Mouse (Mus musculus) adrenal gland, postnatal 25 days (tissue): ENCODE measurements around the gene Susd5. TPM values are rescaled to one million over a fixed set of nuclear protein-coding genes. Genes with fewer than 3 reads are reported as not detected.

Experiments
- DNase-seq: peaks from one replicate; pipeline ENCODE4 v3.0.0; 2021; ENCODE audit warnings: mixed read lengths
- long read RNA-seq: library from polyadenylated mRNA; stranded (forward); transcript quantifications from one replicate; pipeline ENCODE4 v2.0.0, GENCODE M21; 2021
- total RNA-seq: library from RNA; stranded (reverse); gene quantifications from 2 replicates; pipeline ENCODE4 v1.2.3, GENCODE M21; 2021

The Susd5 gene
- 0.12 TPM in 1 of 2 replicates, not detected in the other for total RNA-seq
- long read RNA-seq, full-length matches to known transcripts: 1 of 2 reads
- long read RNA-seq, partial matches to known transcripts: 0 of 2 reads
- long read RNA-seq, other reads (novel, unspliced or antisense): 1 of 2 reads

DNA sequence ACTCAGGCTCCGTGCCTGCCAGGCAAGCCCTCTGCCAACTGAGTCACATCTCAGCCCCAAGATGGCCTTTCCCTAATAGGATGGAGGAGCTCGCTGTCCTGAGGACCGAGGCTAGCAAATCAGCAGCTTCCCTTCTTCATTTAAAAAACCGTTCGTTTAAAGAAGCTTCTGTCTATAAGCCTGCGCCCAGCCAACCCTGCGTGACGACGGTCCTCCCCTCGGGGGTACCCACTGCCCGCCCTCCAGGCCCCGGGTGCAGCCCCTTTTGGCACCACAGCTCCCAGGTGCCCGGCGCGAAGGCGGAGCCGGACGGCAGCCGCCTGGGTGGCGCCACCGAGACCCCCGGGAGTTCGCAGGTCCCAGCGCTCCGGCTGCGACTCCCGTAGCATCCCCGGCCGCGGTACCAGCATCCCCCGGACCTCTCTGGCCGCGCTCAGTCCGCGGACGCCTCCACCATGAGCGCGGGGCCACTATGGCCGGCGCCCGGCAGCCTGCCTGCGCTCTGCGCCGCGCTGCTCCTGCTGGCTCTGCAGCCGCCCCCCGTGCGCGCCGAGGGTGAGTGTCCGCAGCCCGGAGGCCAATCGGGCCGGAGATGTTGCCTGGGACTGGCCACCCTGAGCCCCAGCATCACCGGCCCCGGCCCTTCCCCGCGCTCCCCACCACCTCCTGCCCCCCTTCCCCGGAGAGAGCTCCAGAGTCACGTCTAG is at the start of gene Susd5:
Gene Susd5, plus strand, starts transcription at position 51 of the 707 bp plus-strand sequence.
- no peak for DNase-seq

DNA sequence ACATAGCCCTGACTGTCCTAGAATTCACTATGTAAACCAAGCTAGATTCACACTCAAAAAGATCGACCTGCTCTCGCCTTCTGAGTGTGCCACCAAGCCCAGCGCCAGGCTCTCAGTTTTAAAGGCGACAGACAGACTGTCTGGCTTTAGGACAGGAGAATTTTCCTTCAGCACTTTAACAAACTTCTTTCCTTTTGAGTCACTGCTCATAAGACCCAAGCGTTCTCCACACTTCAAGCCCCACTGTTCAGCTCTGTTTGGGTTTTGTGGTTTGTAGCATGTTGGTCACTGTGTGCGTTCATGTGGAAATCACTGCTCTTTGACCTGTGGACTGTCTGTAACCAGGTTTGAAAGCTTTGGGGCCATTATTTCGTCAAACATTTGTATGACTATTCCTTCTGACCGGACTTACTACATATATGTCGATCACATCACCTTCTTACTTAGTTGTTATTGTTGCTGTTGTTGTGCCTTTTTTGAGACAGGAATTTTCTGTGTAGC is 49.0 kb upstream of the Susd5 start:
- DNase-seq: no peak

DNA sequence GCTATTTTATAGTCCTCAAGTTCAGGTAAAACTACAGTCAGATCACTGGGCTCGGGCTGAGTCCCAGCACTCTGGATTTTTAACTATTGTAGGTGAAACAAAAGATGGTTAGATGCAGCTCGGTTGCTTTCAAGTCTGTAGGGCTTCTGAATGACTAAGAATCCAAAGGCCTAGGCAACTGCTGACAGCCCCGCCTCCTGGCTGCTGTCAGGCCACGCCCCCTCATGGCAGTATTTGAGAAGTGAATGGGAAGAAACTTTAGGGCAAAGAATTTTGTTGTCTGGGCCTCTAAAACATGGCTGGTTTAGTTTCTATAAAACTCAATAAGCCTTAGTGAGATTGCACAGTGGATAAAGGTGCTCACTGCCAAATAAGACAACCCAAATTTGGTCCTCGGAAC is 47.4 kb upstream of the Susd5 start:
- no peak for DNase-seq

DNA sequence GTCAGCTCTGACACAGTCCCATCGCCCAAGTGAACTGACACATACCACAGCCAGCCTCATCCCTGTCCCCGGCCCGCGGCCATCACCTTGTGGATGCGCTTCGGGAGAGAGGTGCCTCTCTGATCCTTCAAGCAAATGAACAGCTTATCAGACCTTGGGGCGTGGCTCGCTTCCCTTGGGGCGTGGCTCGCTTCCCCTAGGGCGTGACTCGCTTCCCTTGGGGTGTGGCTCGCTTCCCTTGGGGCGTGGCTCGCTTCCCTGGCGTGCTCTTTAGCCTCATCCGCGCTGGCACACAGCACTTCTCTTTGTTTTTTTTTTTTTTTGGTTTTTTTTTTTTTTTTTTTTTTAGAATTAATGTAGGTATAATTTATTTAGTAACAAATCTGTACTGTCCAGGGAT is 45.7 kb upstream of the Susd5 start:
- DNase-seq: no peak

DNA sequence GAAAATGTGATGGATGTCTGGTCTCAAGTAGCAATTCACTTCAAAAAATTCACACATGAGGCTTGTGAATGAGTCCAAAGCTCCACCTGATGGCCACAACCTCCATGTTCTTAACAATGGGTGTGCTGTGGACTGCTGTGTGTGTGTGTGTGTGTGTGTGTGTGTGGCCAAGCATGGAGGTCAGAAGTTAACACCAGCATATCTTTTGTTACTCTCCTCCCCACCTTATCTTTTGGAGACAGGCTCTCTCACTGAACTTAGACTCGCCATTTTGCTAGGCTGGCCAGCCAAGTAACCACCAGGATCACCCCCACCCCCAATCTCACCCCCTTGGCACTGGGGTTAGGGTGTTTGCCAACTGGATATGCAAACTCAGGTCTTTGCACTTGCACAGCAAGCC is 42.9 kb upstream of the Susd5 start:
- no peak for DNase-seq

DNA sequence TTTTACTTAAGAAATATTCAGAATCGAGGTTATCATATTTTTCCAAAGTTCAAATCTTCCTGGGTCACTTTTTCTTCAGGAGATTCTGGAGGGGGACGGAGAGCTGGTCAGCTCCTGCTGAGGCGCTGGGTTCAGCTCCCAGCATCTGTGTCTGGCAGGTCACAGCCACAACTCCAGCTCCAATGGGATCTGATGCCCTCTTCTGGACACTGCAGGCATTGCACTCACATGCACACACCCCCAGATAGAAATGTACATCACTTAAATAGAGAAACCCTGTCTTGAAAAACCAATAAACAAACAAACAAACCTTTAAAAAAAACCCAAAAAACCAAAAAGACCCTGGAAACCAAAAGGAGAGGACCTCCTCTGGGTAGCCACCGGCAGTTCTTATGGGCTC is 41.2 kb upstream of the Susd5 start:
- DNase-seq: no peak

DNA sequence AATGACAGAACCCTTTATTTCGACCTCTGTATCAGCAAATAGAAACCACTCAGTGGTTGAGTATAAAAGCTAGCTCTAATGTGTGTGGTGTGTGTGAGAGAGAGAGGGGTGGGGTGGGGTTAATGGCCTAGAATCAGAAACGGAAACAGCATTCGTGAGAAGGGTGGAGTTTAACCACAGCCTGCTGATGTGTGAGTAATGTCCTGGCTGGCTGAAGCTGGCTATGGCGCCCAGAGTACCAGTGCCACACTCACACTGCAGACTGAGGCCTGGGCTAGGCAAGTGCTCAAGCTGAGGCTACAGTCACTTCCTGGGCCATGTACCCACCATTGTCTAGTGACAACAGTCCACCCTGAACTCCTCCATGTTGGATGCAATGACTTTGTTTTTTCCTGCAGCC is 40.5 kb upstream of the Susd5 start:
- DNase-seq: no peak

DNA sequence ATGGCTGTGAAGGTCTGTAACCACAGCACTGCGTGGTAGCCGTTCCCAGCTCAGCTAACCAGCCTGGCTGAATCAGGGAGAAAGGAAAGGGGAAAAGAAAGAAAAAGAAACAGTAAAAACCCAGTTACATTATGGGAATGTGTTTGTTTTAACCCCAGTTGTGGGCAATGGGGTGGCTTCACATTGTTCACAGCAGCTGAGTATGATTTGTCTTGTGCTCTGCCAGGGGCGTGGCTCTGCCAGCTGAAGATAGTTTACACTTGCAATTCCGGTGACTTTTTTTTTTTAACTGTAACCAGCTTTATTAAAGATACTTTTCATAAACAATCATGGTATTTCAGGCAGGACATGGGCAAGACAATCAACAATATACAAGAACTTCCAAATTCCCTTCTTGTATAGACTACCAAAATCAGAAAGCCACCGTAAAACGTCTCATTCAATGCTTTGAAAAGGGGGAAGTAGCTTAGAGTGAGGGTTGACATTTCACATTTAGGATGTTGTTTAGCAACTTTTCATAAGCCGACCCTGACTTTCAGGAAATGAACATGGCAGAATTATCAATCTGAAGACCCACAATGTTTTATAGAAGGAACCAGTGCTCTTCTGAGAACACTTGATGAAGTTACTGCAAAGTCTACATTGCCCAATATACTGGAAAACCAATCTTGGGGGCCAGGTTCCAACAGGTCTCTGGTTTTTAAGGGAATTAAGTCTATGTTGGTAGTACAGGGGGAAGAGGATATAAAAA is 37.8 kb upstream of the Susd5 start:
- no peak for DNase-seq

DNA sequence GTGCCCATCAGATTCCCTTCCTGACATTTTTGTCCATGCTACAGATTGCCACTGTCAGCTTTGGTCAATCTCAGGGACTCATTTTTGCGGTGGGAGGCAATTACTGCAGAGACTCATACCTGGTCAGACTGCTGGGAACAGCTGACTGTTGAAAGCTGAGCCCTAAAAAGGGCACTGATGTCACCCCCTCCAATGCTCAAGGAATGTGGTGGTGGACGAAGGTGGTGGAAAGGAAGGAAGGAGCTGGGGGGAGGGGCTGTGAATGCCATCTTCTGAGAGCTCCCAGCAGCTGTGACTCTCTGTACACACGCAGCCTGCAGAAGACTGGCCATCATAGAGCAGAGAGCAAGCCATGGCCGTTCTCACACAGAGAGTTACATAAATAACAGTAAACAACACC is 34.8 kb upstream of the Susd5 start:
- no peak for DNase-seq

DNA sequence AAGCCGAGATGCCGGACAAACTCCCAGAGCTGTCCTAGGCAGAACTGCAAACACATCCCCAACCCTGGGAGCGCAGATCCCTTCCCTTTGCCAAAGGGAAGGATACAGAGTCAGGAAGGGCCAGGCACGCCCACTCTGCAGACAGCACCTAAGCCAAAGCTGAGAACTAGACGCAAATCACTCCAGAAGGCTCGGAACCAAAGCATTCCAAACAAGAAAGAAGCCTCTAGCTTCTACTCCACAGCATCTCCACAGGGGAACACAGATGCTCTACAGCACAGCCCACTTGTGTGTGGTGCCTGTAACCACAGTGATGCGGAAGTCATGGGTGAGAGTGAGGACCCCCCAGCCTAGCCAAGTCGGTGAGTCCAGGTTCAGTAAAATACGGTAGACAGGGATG is 31.8 kb upstream of the Susd5 start:
- no peak for DNase-seq

DNA sequence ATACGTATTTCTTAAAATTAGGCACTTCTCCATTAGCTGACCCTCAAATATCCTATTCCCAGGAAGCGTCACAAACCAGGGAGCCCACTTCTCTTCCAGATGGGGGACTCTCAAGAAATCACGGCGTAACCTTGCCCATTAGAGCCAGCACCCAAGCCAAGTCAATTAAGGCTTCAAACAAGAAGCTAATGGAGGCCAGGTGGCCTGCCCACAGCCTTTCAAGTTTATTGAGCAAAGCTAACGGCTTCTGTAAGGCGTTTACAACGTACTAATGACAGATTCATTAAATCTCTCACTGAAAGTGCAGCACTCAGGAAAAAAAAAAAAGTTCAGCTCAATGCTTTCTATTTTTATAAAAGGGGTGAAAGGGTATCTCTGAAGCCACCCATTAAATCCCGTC is 31.1 kb upstream of the Susd5 start:
- no peak for DNase-seq

DNA sequence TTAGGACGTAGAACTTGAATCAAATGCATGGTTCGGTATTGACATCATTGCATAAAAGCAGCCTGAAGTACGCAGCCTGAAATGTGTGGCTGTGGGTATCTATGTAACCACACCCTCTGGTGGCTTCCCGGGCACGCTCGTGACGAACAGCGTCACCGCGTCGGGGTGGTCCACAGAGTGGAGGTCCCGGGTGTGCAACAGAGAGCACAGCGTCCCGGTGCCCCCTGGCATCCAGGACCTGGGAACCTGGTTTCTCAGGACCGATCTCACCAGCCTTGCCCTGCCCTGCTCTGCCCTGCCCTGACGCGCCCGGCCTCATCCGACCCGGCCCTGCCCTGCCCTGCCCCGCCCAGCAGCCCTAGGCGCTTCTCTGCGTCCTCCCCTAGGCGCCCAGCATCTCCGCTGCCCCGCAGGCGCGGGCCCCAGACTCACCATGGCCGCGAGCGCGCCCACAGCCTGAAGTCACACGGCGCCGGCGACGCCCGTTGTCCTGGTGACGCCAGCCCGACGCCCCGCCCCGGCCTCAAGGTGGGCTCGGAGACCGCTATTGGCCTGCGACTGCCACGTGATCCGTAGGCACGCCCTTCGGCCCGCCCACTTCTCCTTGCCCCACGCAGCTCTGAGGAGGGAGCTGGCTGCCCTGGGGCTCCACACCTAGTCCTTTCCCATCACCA is 30.5 kb upstream of the Susd5 start:
- peak; percentile 59 for DNase-seq

DNA sequence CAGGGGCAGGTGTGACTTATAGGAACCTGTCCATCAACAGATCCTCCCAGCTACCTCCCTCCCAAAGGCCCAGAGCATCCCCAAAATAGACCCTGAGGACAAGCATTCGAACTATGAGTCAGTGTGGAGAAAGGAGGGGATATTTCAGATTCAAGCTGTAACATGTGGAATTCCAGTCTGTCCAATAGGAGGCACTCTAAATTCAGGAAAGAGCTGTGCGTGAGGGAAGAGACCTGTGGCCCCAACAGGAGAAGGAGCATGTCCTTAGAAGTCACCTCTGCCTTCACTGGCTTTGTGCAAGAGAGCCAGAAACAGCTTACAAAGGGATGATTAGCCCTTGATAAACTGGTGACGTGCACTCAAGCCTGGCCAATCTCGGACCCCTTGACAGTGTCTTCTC is 16.0 kb upstream of the Susd5 start:
- DNase-seq: no peak

DNA sequence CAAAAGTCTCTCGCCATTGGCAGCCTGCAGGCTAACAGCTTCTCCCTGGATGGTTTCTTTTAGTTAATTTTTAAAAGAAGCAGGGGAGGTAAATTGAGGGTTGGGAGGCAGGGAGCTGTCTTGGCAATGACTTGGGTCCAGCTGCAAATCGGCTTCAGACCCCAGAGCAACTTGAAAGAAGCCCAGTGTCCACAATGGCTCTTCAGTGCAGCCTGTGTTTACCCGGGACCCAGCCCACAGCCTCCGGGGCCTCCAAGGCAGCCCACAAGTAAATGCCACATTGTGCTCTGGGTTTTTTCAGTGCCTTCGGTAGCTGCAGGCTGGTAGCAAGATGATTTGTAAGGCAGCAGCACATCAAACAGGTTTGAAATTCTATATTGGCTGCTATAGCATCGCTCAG is 14.4 kb upstream of the Susd5 start:
- DNase-seq: no peak

DNA sequence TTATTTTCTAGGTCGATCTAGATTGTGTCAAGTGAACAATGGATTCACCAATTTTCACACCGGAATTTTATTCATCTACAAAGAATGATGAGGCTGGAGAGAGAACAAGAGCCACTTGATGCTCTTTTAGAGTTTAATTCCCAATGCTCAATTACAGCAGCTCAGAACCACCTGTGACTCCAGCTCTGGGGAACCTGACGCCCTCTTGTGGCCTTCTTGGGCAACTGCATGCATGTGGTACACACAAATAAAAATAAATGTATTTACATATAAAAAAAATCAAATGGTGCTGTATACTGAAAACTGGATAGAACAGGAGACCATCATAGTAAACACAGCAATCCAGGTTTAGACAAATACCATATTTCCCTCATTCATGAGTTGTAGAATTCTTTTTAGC is 12.5 kb upstream of the Susd5 start:
- no peak for DNase-seq

DNA sequence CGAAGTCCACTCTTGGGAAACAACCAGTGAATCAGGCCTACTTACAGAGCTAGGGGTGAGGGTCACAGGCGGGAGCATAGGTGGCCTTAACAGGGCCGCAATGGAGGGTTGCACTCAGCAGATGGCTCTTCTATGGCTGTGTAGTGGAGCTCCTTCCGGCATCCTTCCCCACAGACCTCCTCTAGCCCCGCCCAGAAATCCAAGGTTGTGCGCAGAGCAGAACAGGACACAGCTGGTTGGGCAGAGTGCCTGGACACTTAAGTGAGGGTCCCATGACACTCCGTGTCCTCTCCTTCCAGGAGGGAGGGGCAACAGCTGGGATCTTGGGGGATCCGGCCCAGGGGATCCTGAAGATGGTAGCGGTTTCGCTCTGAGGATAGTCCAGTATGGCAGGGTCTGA is 10.9 kb upstream of the Susd5 start, which contains the start of gene Fbxl2:
Gene Fbxl2, minus strand, starts transcription at position 164 of the 400 bp plus-strand sequence.
- no peak for DNase-seq

DNA sequence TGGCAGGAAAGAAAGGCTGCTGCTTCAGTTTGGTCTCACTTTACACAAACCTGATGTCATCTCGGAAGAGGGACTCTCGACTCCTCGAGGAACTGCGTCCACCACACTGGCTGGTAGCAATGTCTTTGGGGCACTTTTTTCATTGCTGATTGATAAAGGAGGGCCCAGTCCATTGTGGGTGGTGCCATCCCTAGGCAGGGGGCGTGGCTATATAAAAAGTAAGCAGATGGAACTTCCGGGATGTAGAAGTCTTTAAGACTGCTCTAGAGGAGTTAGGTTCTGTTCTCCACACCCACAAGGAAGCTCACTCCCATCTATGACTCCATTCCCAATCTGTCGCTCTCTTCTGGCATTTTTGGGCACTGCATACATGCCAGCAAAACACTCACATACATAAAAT is 10.3 kb upstream of the Susd5 start:
- no peak for DNase-seq

DNA sequence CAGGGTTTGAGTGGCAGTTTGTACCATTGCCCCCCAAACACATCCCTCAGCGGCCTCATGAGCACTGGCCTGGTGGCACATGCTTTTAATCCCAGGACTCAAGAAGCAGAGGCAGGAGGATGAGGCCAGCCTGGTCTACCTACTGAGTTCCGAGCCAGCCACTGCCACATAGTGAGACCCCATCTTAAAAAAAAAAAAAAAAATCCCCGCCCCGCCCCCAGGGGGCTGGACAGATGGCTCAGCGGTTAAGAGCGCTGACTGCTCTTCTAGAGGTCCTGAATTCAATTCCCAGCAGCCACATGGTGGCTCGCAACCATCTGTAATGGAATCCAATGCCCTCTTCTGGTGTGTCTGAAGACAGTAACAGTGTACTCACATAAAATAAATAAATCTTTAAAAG is 6.8 kb upstream of the Susd5 start:
- no peak for DNase-seq

DNA sequence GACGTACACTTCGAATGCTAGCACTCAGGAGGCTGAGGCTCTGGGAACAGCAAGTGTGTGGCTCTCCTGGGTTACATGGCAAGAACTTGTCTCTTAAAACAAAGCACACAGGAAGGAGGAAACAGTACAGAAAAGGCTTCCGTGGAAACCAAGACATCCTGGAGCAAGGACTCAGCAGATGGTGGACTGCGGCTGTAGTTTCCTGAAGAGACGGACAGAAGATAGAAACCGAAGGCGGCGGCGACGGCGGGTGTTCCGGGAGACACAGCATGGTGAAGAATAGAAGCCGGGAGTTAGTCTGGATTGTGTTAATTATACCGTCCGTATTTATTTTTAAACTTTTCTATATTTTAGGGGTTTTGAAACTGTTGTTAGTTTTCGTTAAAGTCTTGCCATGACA is 6.2 kb upstream of the Susd5 start:
- no peak for DNase-seq

DNA sequence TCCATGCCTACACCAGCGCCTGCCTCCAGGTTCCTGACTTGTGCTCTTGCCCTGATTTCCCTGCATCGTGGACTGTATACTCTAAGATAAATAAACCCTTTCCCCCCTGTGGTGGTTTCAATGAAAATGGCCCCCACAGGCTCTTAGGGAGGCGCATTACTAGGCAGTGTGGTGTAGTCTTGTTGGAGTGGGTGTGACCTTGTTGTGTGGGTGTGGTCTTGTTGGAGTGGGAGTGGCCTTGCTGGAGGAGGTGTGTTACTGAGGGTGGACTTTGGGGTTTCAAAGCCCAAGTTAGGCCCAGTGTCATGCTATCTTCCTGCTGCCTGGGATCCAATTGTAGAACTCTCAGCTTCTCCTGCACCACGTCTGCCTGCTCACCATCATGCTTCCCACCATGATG is 4.9 kb upstream of the Susd5 start:
- no peak for DNase-seq

DNA sequence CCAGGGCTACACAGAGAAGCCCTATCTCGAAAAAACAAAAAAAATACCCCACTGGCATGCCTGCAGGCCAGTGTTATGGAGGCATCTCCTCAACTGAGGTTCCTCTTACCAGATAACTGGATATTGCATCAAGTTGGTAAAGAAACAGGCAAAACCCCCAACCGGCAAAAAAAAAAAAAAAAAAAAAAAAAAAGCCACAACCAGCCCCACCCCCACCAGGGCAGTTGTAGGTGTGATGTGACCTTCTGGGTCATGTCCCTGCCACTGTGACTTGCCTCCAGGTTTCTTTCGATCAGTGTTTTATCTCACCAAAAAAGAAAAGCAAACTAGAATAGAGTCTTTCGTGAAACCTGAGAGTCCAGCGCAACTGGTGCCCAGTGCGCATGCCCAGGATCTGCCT is 4.1 kb upstream of the Susd5 start:
- DNase-seq: peak; percentile 3

DNA sequence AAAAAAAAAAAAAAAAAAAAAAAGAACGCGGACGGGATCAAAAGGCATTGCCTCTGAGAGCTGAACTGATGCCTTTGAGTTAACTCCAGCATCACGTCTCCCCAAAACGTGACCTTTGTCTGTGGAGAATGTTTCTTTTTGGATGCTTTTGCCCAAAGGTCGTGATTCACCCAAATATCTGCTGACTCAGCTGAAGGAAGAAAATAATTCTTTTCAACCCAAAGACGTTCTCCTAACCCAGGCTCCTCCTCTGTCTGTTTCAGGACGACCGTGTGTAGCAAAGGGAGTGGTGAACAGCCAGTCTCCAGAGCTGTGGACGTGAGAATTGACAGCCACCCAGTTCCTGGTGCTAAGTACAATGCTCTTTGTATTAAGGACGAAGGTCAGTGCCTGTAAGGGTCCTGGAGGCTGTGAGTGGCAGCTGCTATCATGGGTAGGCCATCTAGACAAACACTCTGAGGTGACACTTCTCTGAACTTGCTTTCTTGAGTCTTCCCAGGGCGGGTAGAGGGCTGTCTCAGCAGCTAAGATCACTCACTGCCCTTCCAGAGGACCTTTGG is 11.6 kb downstream of the Susd5 start:
- no peak for DNase-seq

DNA sequence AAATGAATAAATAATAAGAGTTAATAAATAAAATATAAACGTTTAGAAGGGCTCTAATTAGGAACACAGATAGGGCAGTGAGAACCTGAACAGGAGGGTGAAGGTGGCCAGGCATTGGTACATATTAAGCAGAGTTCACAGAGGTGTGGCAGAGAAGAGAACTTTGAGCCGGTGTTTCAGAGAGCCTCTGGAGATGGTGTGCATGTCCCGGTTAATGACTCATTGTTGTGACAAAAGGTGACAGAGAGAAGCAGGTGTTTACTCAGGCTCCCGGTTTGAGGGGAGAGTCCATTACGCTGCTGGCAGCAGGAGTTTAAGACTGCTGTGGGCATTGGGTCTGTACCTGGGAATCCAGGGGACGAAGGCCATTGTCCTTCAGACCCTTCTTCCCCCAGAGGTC is 12.4 kb downstream of the Susd5 start:
- no peak for DNase-seq
